Mouse (Mus musculus) ES-Bruce4 (cell line): ENCODE results near the gene Ppt2. TPM values are rescaled to one million over a fixed set of nuclear protein-coding genes. Genes with fewer than 3 reads are reported as not detected.

Source experiments
- H3K27ac ChIP-seq: 2 replicates; pipeline ENCODE4 v1.5.1; 2012; ENCODE audit warnings: low read length, inconsistent platforms; ENCODE audit not compliant: insufficient read depth
- H3K27me3 ChIP-seq: 2 replicates; pipeline ENCODE4 v1.6.1; 2012; ENCODE audit warnings: mild to moderate bottlenecking, low read length, inconsistent platforms; ENCODE audit not compliant: control insufficient read depth, poor library complexity, insufficient read depth, severe bottlenecking
- H3K36me3 ChIP-seq: 2 replicates; pipeline ENCODE4 v1.6.1; 2012; ENCODE audit warnings: inconsistent platforms, mild to moderate bottlenecking, low read length, moderate library complexity; ENCODE audit not compliant: control insufficient read depth, poor library complexity, insufficient read depth, severe bottlenecking
- H3K4me1 ChIP-seq: one replicate; pipeline ENCODE4 v1.8.1; 2011; ENCODE audit warnings: low read length; ENCODE audit not compliant: control insufficient read depth, insufficient read depth
- H3K4me3 ChIP-seq: 2 replicates; pipeline ENCODE4 v1.5.1; 2011; ENCODE audit warnings: low read depth, mild to moderate bottlenecking, low read length
- H3K9ac ChIP-seq: 2 replicates; pipeline ENCODE4 v1.6.1; 2012; ENCODE audit warnings: low read depth, mild to moderate bottlenecking, inconsistent platforms; ENCODE audit not compliant: poor library complexity, severe bottlenecking
- H3K9me3 ChIP-seq: replicated peaks from 2 replicates; pipeline ENCODE4 v1.6.1; 2012; ENCODE audit warnings: mild to moderate bottlenecking, low read length, inconsistent platforms; ENCODE audit not compliant: control insufficient read depth, poor library complexity, insufficient read depth, severe bottlenecking
- CTCF ChIP-seq: IDR thresholded peaks from one replicate; pipeline ENCODE4 v1.8.1; 2011; ENCODE audit warnings: low read depth, low read length
- EP300 ChIP-seq: IDR thresholded peaks from 2 replicates; pipeline ENCODE4 v1.6.1; 2011; ENCODE audit warnings: low read depth, low read length; ENCODE audit not compliant: insufficient read depth
- POLR2A ChIP-seq: IDR thresholded peaks from one replicate; pipeline ENCODE4 v1.8.1; 2011; ENCODE audit warnings: low read length; ENCODE audit not compliant: insufficient read depth
- polyA plus RNA-seq: library from polyadenylated mRNA; stranded (reverse); fragments of >200 nt; gene quantifications from 2 replicates; pipeline ENCODE4 v1.2.4, GENCODE M21; 2011; ENCODE audit warnings: low read depth; ENCODE audit not compliant: missing spikeins, insufficient read depth, insufficient read length

Gene Ppt2
- polyA plus RNA-seq, 1 experiment, result 26.7 TPM

GRCm38 (mm10) chr17:34593752-34594525 is 34.4 kb downstream of the Ppt2 start:
- Histone ChIP-seq H3K9ac (no peak overlapping the region), H3K4me1 (peaks cover 6% of the 10 kb centered on the region), H3K4me3 (peak overlapping the region; percentile 16), H3K27ac (no peak overlapping the region), H3K27me3 (no peaks in the 10 kb centered on the region), H3K36me3 (0 out of 2 replicates have a peak, but pooled peaks cover 6% of the 10 kb centered on the region), H3K9me3 (no peaks in the 10 kb centered on the region)
- TF ChIP-seq EP300 (no peak), POLR2A (no peak), CTCF (no peak)

- Histone ChIP-seq H3K36me3 (0 out of 2 replicates have a peak, but pooled peaks cover 6% of the 10 kb centered on the region), H3K9me3 (no peaks in the 10 kb centered on the region), H3K4me1 (peaks cover 11% of the 10 kb centered on the region), H3K27ac (no peak overlapping the region), H3K4me3 (peak overlapping the region; percentile 16), H3K9ac (peak overlapping the region; percentile 98), H3K27me3 (no peaks in the 10 kb centered on the region)
- TF ChIP-seq EP300, result no peak
- no peak for TF ChIP-seq POLR2A
- TF ChIP-seq CTCF, result no peak
These were observed 35.4 kb downstream of the Ppt2 start for GRCm38 (mm10) chr17:34592581-34593549.

GRCm38 (mm10) chr17:34591994-34592375 is 36.3 kb downstream of the Ppt2 start:
- Histone ChIP-seq H3K36me3 (0 out of 2 replicates have a peak, but pooled peaks cover 6% of the 10 kb centered on the region), H3K27me3 (no peaks in the 10 kb centered on the region), H3K9me3 (no peaks in the 10 kb centered on the region), H3K9ac (peak overlapping the region; percentile 98), H3K27ac (peak overlapping the region; percentile 75; the same call in 1 of the 2 replicates), H3K4me3 (peak overlapping the region; percentile 73), H3K4me1 (peaks cover 11% of the 10 kb centered on the region)
- TF ChIP-seq EP300, result no peak
- peak; percentile 52 for TF ChIP-seq POLR2A

GRCm38 (mm10) chr17:34591029-34591993 is 37.0 kb downstream of the Ppt2 start, which contains the start of gene Pbx2:
Gene Pbx2 (plus strand): TSS chr17:34591266.
- H3K27ac ChIP-seq, result peak within 1 kb of the TSS; percentile 75

GRCm38 (mm10) chr17:34590154-34590987 is 37.9 kb downstream of the Ppt2 start:
- Histone ChIP-seq H3K9ac (peak overlapping the region; percentile 98), H3K27me3 (no peaks in the 10 kb centered on the region), H3K9me3 (no peaks in the 10 kb centered on the region), H3K27ac (peak overlapping the region; percentile 75), H3K36me3 (0 out of 2 replicates have a peak, but pooled peaks cover 6% of the 10 kb centered on the region), H3K4me1 (peaks cover 11% of the 10 kb centered on the region), H3K4me3 (peak overlapping the region; percentile 73; the same call in 1 of the 2 replicates)
- TF ChIP-seq CTCF (no peak), POLR2A (no peak), EP300 (no peak)

More at GRCm38 (mm10) chr17:34591029-34591993, 37.0 kb downstream of the Ppt2 start, which contains the start of gene Pbx2:
- H3K36me3 ChIP-seq, result 0 out of 2 replicates have a peak, but pooled peaks cover 6% of the 10 kb centered on the region
- H3K4me1 ChIP-seq, result peaks cover 11% of the 10 kb centered on the region
- H3K9ac ChIP-seq, result peak within 1 kb of the TSS; percentile 98
- H3K4me3 ChIP-seq, result peak within 1 kb of the TSS; percentile 73
- no peaks in the 10 kb centered on the region for H3K9me3 ChIP-seq
- TF ChIP-seq CTCF, result no peak
- H3K27me3 ChIP-seq, result no peaks in the 10 kb centered on the region
